Mouse (Mus musculus): ENCODE data around the gene Wnt7b. TPM values are rescaled to one million over a fixed set of nuclear protein-coding genes. Genes with fewer than 3 reads are reported as not detected.

Gene Wnt7b
- polyA plus RNA-seq, 1 experiment, result 56.4 TPM

GRCm38 (mm10) chr15:85580934-85581562, 1.2 kb downstream of the Wnt7b start:
- no peak for DNase-seq (ENCODE audit: low read depth)
- TF ChIP-seq CTCF (IDR thresholded peaks at IDR 0.05; ENCODE audit: borderline replicate concordance, extremely low read depth, insufficient read depth, insufficient read length) (no peak), POLR2A (IDR thresholded peaks at IDR 0.05; ENCODE audit: borderline replicate concordance, extremely low read depth, insufficient read depth, insufficient read length, poor library complexity, severe bottlenecking) (no peak)

- TF ChIP-seq CTCF (IDR thresholded peaks at IDR 0.05; ENCODE audit: borderline replicate concordance, extremely low read depth, insufficient read depth, insufficient read length), result no peak
- no peak for TF ChIP-seq POLR2A (IDR thresholded peaks at IDR 0.05; ENCODE audit: borderline replicate concordance, extremely low read depth, insufficient read depth, insufficient read length, poor library complexity, severe bottlenecking)
- no peak for DNase-seq (ENCODE audit: low read depth)
Observed at GRCm38 (mm10) chr15:85580483-85580882, 1.8 kb downstream of the Wnt7b start.

- TF ChIP-seq POLR2A (IDR thresholded peaks at IDR 0.05; ENCODE audit: borderline replicate concordance, extremely low read depth, insufficient read depth, insufficient read length, poor library complexity, severe bottlenecking), result no peak
- TF ChIP-seq CTCF (IDR thresholded peaks at IDR 0.05; ENCODE audit: borderline replicate concordance, extremely low read depth, insufficient read depth, insufficient read length), result 0 out of 2 replicates have a peak, but pooled peaks have one; percentile 2
- DNase-seq (ENCODE audit: low read depth), result peak; percentile 71
Observed at GRCm38 (mm10) chr15:85577583-85578460, 4.5 kb downstream of the Wnt7b start.

GRCm38 (mm10) chr15:85576511-85577440, 5.5 kb downstream of the Wnt7b start:
- DNase-seq (ENCODE audit: low read depth), result peak; percentile 79
- TF ChIP-seq CTCF (IDR thresholded peaks at IDR 0.05; ENCODE audit: borderline replicate concordance, extremely low read depth, insufficient read depth, insufficient read length) (no peak), POLR2A (IDR thresholded peaks at IDR 0.05; ENCODE audit: borderline replicate concordance, extremely low read depth, insufficient read depth, insufficient read length, poor library complexity, severe bottlenecking) (no peak)

- no peak for DNase-seq (ENCODE audit: low read depth)
- TF ChIP-seq CTCF (IDR thresholded peaks at IDR 0.05; ENCODE audit: borderline replicate concordance, extremely low read depth, insufficient read depth, insufficient read length), result no peak
- no peak for TF ChIP-seq POLR2A (IDR thresholded peaks at IDR 0.05; ENCODE audit: borderline replicate concordance, extremely low read depth, insufficient read depth, insufficient read length, poor library complexity, severe bottlenecking)
Observed at GRCm38 (mm10) chr15:85576110-85576509, 6.2 kb downstream of the Wnt7b start.

GRCm38 (mm10) chr15:85574558-85574957, 7.7 kb downstream of the Wnt7b start:
- no peak for DNase-seq (ENCODE audit: low read depth)

GRCm38 (mm10) chr15:85574086-85574485, 8.2 kb downstream of the Wnt7b start:
- TF ChIP-seq POLR2A (IDR thresholded peaks at IDR 0.05; ENCODE audit: borderline replicate concordance, extremely low read depth, insufficient read depth, insufficient read length, poor library complexity, severe bottlenecking) (no peak), CTCF (IDR thresholded peaks at IDR 0.05; ENCODE audit: borderline replicate concordance, extremely low read depth, insufficient read depth, insufficient read length) (no peak)
- DNase-seq (ENCODE audit: low read depth), result no peak

More at GRCm38 (mm10) chr15:85574558-85574957, 7.7 kb downstream of the Wnt7b start:
- TF ChIP-seq CTCF (IDR thresholded peaks at IDR 0.05; ENCODE audit: borderline replicate concordance, extremely low read depth, insufficient read depth, insufficient read length), result no peak
- no peak for TF ChIP-seq POLR2A (IDR thresholded peaks at IDR 0.05; ENCODE audit: borderline replicate concordance, extremely low read depth, insufficient read depth, insufficient read length, poor library complexity, severe bottlenecking)

GRCm38 (mm10) chr15:85572619-85573254, 9.5 kb downstream of the Wnt7b start:
- DNase-seq (ENCODE audit: low read depth), result peak; percentile 69
- TF ChIP-seq CTCF (IDR thresholded peaks at IDR 0.05; ENCODE audit: borderline replicate concordance, extremely low read depth, insufficient read depth, insufficient read length) (no peak), POLR2A (IDR thresholded peaks at IDR 0.05; ENCODE audit: borderline replicate concordance, extremely low read depth, insufficient read depth, insufficient read length, poor library complexity, severe bottlenecking) (no peak)

- no peak for DNase-seq (ENCODE audit: low read depth)
- TF ChIP-seq POLR2A (IDR thresholded peaks at IDR 0.05; ENCODE audit: borderline replicate concordance, extremely low read depth, insufficient read depth, insufficient read length, poor library complexity, severe bottlenecking), result no peak
- no peak for TF ChIP-seq CTCF (IDR thresholded peaks at IDR 0.05; ENCODE audit: borderline replicate concordance, extremely low read depth, insufficient read depth, insufficient read length)
Observed at GRCm38 (mm10) chr15:85569995-85570734, 12.1 kb downstream of the Wnt7b start.
